Mouse (Mus musculus): Measurements from ENCODE around the gene Lmod2.

Gene Lmod2

GRCm38 (mm10) chr6:24645346-24646053 lies 47.9 kb downstream of the Lmod2 start:
- no peak for DNase-seq

- DNase-seq = no peak
These were observed 49.6 kb downstream of the Lmod2 start for GRCm38 (mm10) chr6:24647103-24647691.

GRCm38 (mm10) chr6:24648403-24648802 lies 50.8 kb downstream of the Lmod2 start:
- DNase-seq = no peak

- DNase-seq = no peak
These were observed 53.2 kb downstream of the Lmod2 start for GRCm38 (mm10) chr6:24650719-24651118.

- DNase-seq = no peak
These were observed 54.0 kb downstream of the Lmod2 start for GRCm38 (mm10) chr6:24651538-24651937.
